Mouse (Mus musculus): ENCODE data around the gene Snap47.
"Not testable (repeated sequence)": the region's sequence is repeated elsewhere in the genome, so short reads cannot be mapped to it uniquely, and the experiment has no call there.

Gene Snap47

DNA sequence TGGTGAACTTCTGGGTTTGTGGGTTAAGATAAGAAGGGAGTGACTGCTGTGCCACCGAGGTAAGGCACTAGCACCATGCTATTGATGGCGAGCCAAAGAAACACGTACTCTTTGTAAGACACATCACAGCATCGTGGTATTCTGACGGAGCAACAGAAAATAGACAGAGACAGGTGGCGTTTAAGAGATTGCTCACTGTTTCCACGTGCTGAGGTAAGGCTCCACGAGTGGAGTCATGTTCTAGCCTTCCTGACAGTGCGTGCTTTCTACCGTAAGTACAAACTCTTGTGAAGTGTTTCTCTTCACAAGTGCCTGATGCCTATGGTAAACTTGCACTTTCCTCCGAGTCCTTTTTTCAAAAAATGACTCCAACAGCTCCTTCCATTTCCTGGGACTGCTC lies 81.1 kb downstream of the Snap47 start:
- CTCF ChIA-PET = no interaction called here

DNA sequence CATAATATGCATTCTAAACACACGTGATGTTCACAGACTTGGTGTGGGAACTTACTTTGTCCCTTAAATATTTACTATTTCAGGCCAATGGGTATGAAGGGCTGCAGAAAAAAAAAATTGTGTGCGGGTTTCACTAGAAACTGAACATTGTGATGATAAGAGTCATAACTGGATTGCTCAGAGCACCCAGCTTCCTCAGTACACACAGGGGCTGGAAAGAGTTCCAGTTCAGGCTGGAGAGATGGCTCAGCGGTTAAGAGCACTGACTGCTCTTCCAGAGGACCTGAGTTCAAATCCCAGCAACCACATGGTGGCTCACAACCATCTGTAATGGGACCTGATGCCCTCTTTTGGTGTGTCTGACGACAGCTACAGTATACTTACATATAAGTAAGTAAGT lies 83.0 kb downstream of the Snap47 start:
- CTCF ChIA-PET = not testable (repeated sequence)

DNA sequence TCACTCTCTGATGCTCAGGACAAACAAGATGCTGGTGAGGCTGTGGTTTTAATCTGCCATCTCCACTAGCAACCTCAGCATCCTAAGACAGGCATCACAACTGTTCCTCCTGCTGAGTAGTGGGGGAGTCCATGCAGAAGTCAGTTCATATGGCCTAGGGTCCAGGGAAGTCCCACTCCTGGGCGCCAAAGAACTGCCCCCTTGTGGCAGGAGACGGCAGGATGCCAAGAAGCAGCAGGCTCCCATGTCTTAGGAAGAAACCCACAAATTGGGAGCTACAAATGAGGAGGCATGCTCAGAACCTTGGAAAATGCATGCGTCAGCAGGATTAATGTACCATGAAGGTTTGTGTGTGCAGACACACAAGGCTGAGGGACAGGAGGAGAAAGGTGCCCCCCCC lies 84.4 kb downstream of the Snap47 start:
- CTCF ChIA-PET = no interaction called here

DNA sequence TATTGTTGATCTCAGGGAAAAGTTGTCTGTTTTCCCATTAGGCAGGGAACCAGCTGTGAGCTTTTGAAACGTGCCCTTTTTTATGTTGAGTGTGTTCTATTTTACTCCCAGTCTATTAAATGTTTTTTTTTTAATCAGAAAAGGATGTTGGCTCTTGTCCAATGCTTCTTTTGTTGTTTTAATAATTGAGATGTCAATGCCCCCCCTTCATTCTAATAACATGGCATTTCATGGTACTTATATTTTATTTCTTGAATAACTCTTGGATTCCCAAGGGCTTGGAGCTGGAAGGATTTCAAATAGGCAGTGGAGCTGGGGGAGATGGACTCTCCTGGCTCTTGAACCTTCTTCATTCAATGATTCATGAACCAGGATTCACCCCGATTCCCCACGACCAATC lies 85.0 kb downstream of the Snap47 start:
- CTCF ChIA-PET = no interaction called here

DNA sequence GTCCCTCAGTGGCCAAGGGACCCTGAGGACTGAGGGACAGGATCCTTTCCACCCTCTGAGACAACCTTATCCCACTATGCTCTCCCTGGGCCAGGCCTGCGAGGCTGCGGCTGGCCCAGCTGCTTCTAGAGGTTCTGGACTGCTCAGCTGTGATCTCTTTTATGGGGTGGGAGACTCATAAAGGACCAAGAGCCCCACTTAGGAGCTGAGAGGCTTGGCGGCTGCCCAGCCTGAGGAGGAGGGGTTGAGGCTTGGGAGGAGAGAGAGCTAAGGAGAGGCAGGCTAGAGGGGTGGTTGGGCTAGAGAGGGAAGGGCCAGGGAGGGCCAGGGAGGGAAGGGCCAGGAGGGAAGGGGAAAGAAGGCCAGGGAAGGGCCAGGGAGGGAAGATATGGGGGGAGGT lies 86.6 kb downstream of the Snap47 start:
- CTCF ChIA-PET = no interaction called here

GRCm38 (mm10) chr11:59364007-59364406 lies 87.0 kb downstream of the Snap47 start:
- CTCF ChIA-PET = no interaction called here

- CTCF ChIA-PET = no interaction called here
These were observed 89.7 kb downstream of the Snap47 start for GRCm38 (mm10) chr11:59361291-59361690.
